Mouse (Mus musculus): ENCODE results near the gene Dgcr2.

DNA sequence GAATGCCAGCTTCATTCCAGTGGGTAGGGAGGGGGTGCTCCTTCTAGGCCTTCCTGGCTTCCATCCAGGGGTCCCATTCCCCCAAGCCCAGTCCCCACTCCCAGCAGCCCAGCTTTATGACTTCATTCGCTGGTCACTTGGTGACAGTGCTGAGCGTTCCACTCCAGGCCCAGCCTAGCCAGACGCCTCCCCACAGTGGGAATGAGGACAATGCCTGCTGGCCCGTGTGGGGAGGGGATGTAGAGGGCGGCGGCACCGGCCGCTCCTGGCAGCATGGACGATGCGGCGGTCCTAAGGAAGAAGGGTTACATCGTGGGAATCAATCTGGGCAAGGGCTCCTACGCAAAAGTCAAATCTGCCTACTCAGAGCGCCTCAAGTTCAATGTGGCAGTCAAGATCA lies at the start of gene Dgcr2, which contains the start of gene Tssk2:
- TF ChIP-seq CTCF (IDR thresholded peaks at IDR 0.05; ENCODE audit: low read depth) (no peak), EP300 (IDR thresholded peaks at IDR 0.05; ENCODE audit: low read depth) (no peak)
